ENCODE assay signal across 11 mouse cellular contexts in genomic region chr6:122795254-122795935, GRCm38 (mm10). TPM values are rescaled to one million over a fixed set of nuclear protein-coding genes. Genes with fewer than 3 reads are reported as not detected.
A peak's percentile ranks its signal among the peaks of the same experiment; 100 is the strongest.
DNase-seq lines count a peak whose midpoint lies in the region; TF ChIP-seq lines count a peak whose summit lies in the region.
"Had no signal": no experiment of that assay in that cellular context is flagged by ENCODE, and none has a peak within 500 bp of the region (broad histone marks: within the 10 kb centered on the region; RNA-seq: fewer than 3 reads in every experiment).

No protein-coding gene starts in this region.

- intact Hi-C loops in gastrocnemius, adult 2 months (cut with DNase I), result no loop called here

- WGBS in cerebellum, adult 2 months, result 14% methylated on average over 8 of the region's 8 CpGs

- DNase-seq in cerebellum, adult 2 months, result peak; percentile 35 to 59
- no peak for DNase-seq in cerebellum, postnatal 36 days
- peak; percentile 10 to 18 for DNase-seq in left cerebral cortex, adult 18-20 months (ENCODE audit: low spot score in 2 of 2)
- no peak for DNase-seq in left cerebral cortex, adult 8-10 months (ENCODE audit: low spot score in 2 of 2)
- peak; percentile 28 for DNase-seq in MN1 (ENCODE audit: low spot score)
- peak; percentile 72 for DNase-seq in gastrocnemius, adult 2 months
- no peak for DNase-seq in thymus, adult 18-20 months
- DNase-seq in frontal cortex, postnatal 10 days (ENCODE audit: low spot score in 2 of 2), result no peak
- DNase-seq: cerebellum, adult 9-10 months had no signal

- H3K27me3 ChIP-seq in cerebellum, adult 2 months (ENCODE audit: control insufficient read depth, insufficient read depth, low read length), result no peaks in the 10 kb centered on the region
- H3K27me3 ChIP-seq: hindbrain, embryonic 15.5 days had no signal

- no peak overlapping the region for H3K4me3 ChIP-seq in cerebellum, adult 2 months (replicated peaks; ENCODE audit: insufficient read depth, low read depth, low read length)
- H3K4me3 ChIP-seq in gastrocnemius, adult 2 months, result no peak overlapping the region
- H3K4me3 ChIP-seq: hindbrain, embryonic 15.5 days; midbrain, embryonic 10.5 days had no signal

- no peak for TF ChIP-seq CTCF in cerebellum, adult 2 months (IDR thresholded peaks at IDR 0.05; ENCODE audit: borderline replicate concordance, insufficient read depth, low read depth, low read length)
- no peak for TF ChIP-seq CTCF in gastrocnemius, adult 2 months (IDR thresholded peaks at IDR 0.05)

- no peak for TF ChIP-seq POLR2A in cerebellum, adult 2 months (IDR thresholded peaks at IDR 0.05; ENCODE audit: borderline replicate concordance, insufficient read depth, low read length)

- peaks cover 6% of the 10 kb centered on the region for H3K4me1 ChIP-seq in cerebellum, adult 2 months (ENCODE audit: control insufficient read depth, insufficient read depth, low read length)
- H3K4me1 ChIP-seq: hindbrain, embryonic 15.5 days; midbrain, embryonic 10.5 days had no signal

- peak overlapping the region; percentile 28; the same call in 1 of the 2 replicates for H3K27ac ChIP-seq in cerebellum, adult 2 months (ENCODE audit: insufficient read depth, low read length)
- peak overlapping the region; percentile 62 for H3K27ac ChIP-seq in gastrocnemius, adult 2 months
- H3K27ac ChIP-seq: hindbrain, embryonic 15.5 days; midbrain, embryonic 10.5 days had no signal

RNA-seq across cellular contexts. Expression of gene Slc2a3, which starts 6.0 kb away (rescaled TPM):
- 102 and 112 TPM in 2 replicates for polyA plus RNA-seq in cerebellum, adult 2 months (2012; rRNA removed)
- total RNA-seq in left cerebral cortex, adult 18-20 months (2021), result 100 to 1,000 TPM; 120 to 139 TPM
- total RNA-seq in left cerebral cortex, adult 8-10 months (2022), result 100 to 1,000 TPM in 3 of 4 experiments, 10 to 100 TPM in 1; 95.5 to 112 (median 107) TPM
- total RNA-seq in gastrocnemius, adult 2 months (2021), result 1 to 10 TPM; 1.7 to 7.6 TPM

RNA-seq across cellular contexts. Expression of gene Foxj2, which starts 24.3 kb away (rescaled TPM):
- 17.7 and 18.2 TPM in 2 replicates for polyA plus RNA-seq in cerebellum, adult 2 months (2012; rRNA removed)
- 10 to 100 TPM; 26.7 to 29.4 TPM for total RNA-seq in left cerebral cortex, adult 18-20 months (2021)
- 10 to 100 TPM; 27.5 to 28.4 (median 28.0) TPM for total RNA-seq in left cerebral cortex, adult 8-10 months (2022)
- 10 to 100 TPM; 26.4 to 29.1 TPM for total RNA-seq in gastrocnemius, adult 2 months (2021)

Comparison
In these comparisons a context has a peak if more than half of its experiments do, and no peak if none do; other contexts are left out.
1. DNase-seq: peak in cerebellum, adult 2 months (2 of 2), left cerebral cortex, adult 18-20 months (2 of 2), MN1 (single experiment) and gastrocnemius, adult 2 months (single experiment); none in cerebellum, postnatal 36 days (0 of 2), left cerebral cortex, adult 8-10 months (0 of 2), thymus, adult 18-20 months (0 of 2) and frontal cortex, postnatal 10 days (0 of 2).
2. RNA of gene Slc2a3, which starts 6.0 kb away (total RNA-seq): 120 to 139 TPM in left cerebral cortex, adult 18-20 months and 95.5 to 112 TPM in left cerebral cortex, adult 8-10 months; 1.7 to 7.6 TPM in gastrocnemius, adult 2 months; every median in the first group is over 10 times any median in the second.